8 mouse cellular contexts compared by ENCODE assay signal in the genomic region with DNA sequence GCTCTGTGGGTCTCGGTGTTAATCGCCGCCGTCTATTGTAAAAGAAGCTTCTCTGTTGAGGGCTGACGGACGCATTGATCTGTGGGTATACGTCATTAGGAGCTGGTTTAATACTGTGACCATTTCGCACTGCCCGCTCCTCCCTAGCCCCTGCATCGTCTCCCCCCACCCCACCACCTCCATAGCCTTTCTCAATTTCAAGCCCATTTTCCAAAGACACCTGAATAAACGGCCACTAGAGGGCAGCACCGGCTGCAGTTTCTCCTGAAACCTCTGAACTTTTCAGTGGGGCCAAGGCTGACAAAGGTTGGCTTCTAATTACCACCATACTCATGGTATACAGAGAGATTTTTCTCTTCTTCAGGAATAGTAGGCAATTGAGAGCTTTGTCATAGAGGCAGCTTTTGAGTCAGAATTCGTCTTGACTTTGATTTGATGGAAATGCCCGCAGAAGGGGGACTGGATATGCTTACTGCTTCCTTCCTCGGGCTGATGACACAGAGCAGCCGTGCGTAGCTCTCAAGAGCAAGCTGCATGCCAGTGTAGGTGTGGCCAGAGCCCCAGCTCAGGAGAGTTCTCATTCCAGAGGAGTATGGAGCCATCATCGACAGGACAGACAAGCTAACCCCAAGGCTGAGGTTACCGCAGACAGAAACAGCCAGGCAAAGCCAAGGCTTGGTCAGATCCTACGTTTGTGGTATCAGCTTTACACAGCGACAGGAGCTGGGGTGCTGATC. TPM values are rescaled to one million over a fixed set of nuclear protein-coding genes. Genes with fewer than 3 reads are reported as not detected.
DNase-seq lines count a peak whose midpoint lies in the region; ATAC-seq and TF ChIP-seq lines count a peak whose summit lies in the region.

No protein-coding gene starts in this region.

- TF ChIP-seq EP300 in liver, postnatal 0 days (IDR thresholded peaks at IDR 0.05; ENCODE audit: low read depth): no peak

- H3K27me3 ChIP-seq in forebrain, embryonic 12.5 days: no peaks in the 10 kb centered on the region; the same call in 1 of the 2 replicates
- no peaks in the 10 kb centered on the region for H3K27me3 ChIP-seq in liver, postnatal 0 days (ENCODE audit: insufficient read depth, low read length)
- H3K27me3 ChIP-seq in neural tube, embryonic 14.5 days (ENCODE audit: control insufficient read depth, insufficient read depth, low read length): no peaks in the 10 kb centered on the region
- H3K27me3 ChIP-seq in thymus, adult 2 months (ENCODE audit: control insufficient read depth, insufficient read depth, low read length): no peaks in the 10 kb centered on the region

- ATAC-seq in forebrain, embryonic 12.5 days (ENCODE audit: low FRiP score): peak; percentile 89
- ATAC-seq in liver, postnatal 0 days: peak; percentile 17; the same call in 1 of the 2 replicates
- peak; percentile 95 for ATAC-seq in neural tube, embryonic 14.5 days (ENCODE audit: low read depth)

- H3K4me2 ChIP-seq in forebrain, embryonic 12.5 days: peak overlapping the region; percentile 57
- H3K4me2 ChIP-seq in liver, postnatal 0 days (ENCODE audit: low read depth, low read length): peak overlapping the region; percentile 62
- H3K4me2 ChIP-seq in neural tube, embryonic 14.5 days (ENCODE audit: low read depth, low read length): peak overlapping the region; percentile 49

- H3K9ac ChIP-seq in forebrain, embryonic 12.5 days: peak overlapping the region; percentile 55
- no peak overlapping the region for H3K9ac ChIP-seq in liver, postnatal 0 days (replicated peaks)
- H3K9ac ChIP-seq in neural tube, embryonic 14.5 days (replicated peaks; ENCODE audit: low read depth, low read length): peak overlapping the region; percentile 52

- H3K27ac ChIP-seq in forebrain, embryonic 12.5 days: no peak overlapping the region
- H3K27ac ChIP-seq in liver, postnatal 0 days (ENCODE audit: low read depth): no peak overlapping the region
- peak overlapping the region; percentile 69 for H3K27ac ChIP-seq in neural tube, embryonic 14.5 days (ENCODE audit: low read depth, low read length)
- no peak overlapping the region for H3K27ac ChIP-seq in thymus, adult 2 months (ENCODE audit: control insufficient read depth, insufficient read depth, low read length)

- H3K4me1 ChIP-seq in forebrain, embryonic 12.5 days: no peaks in the 10 kb centered on the region; the same call in 1 of the 2 replicates
- no peaks in the 10 kb centered on the region for H3K4me1 ChIP-seq in liver, postnatal 0 days (ENCODE audit: insufficient read depth)
- no peaks in the 10 kb centered on the region for H3K4me1 ChIP-seq in neural tube, embryonic 14.5 days (ENCODE audit: control insufficient read depth, insufficient read depth, low read length)
- H3K4me1 ChIP-seq in thymus, adult 2 months (replicated peaks; ENCODE audit: control insufficient read depth, insufficient read depth, low read length): peaks cover 7% of the 10 kb centered on the region

- TF ChIP-seq POLR2A in thymus, adult 2 months (IDR thresholded peaks at IDR 0.05; ENCODE audit: control insufficient read depth, extremely low read depth, insufficient read depth, low read length, poor library complexity): no peak

- H3K36me3 ChIP-seq in forebrain, embryonic 12.5 days (replicated peaks): no peaks in the 10 kb centered on the region
- H3K36me3 ChIP-seq in liver, postnatal 0 days (replicated peaks; ENCODE audit: insufficient read depth, low read length): no peaks in the 10 kb centered on the region
- no peaks in the 10 kb centered on the region for H3K36me3 ChIP-seq in neural tube, embryonic 14.5 days (ENCODE audit: control insufficient read depth, insufficient read depth, low read length)
- no peaks in the 10 kb centered on the region for H3K36me3 ChIP-seq in thymus, adult 2 months (ENCODE audit: control insufficient read depth, insufficient read depth, low read length)

- peak; percentile 87 for TF ChIP-seq CTCF in liver, postnatal 0 days (IDR thresholded peaks at IDR 0.05; ENCODE audit: low read depth)
- TF ChIP-seq CTCF in thymus, adult 2 months (IDR thresholded peaks at IDR 0.05; ENCODE audit: borderline replicate concordance, control insufficient read depth, extremely low read depth, insufficient read depth, low read length, poor library complexity): peak; percentile 24; the same call in 1 of the 2 replicates

- H3K4me3 ChIP-seq in forebrain, embryonic 12.5 days (replicated peaks): peak overlapping the region; percentile 38
- peak overlapping the region; percentile 32 for H3K4me3 ChIP-seq in liver, postnatal 0 days (ENCODE audit: low read depth, low read length)
- H3K4me3 ChIP-seq in neural tube, embryonic 14.5 days (ENCODE audit: low read depth, low read length): peak overlapping the region; percentile 24
- H3K4me3 ChIP-seq in thymus, adult 2 months (ENCODE audit: control insufficient read depth, insufficient read depth, low read length): peak overlapping the region; percentile 33

- 29% methylated on average over 21 of the region's 21 CpGs for WGBS in forebrain, embryonic 12.5 days
- WGBS in large intestine, adult 2 months: 15% methylated on average over 21 of the region's 21 CpGs
- WGBS in liver, postnatal 0 days (ENCODE audit: insufficient replicate concordance): 27% methylated on average over 21 of the region's 21 CpGs
- WGBS in neural tube, embryonic 14.5 days: 26% methylated on average over 21 of the region's 21 CpGs
- 31% methylated on average over 21 of the region's 21 CpGs for WGBS in thymus, adult 2 months

- intact Hi-C loops in heart, postnatal 14 days (cut with DNase I): loop anchor here (1.0 to 5.0 kb wide), 3 partner anchors 96 to 236 kb away; no protein-coding TSS in a partner anchor

- DNase-seq in ES-CJ7 (ENCODE audit: low read depth, low spot score): peak; percentile 86
- peak; percentile 55 for DNase-seq in c-Kit-positive CD71-positive TER-119-positive erythroid progenitor cells, embryonic 14.5 days (ENCODE audit: low spot score)
- DNase-seq in heart, postnatal 14 days: peak; percentile 83 to 92
- peak; percentile 51 for DNase-seq in large intestine, adult 2 months (ENCODE audit: low read depth, low spot score)
- peak; percentile 84 for DNase-seq in liver, postnatal 0 days
- DNase-seq in thymus, adult 2 months: peak; percentile 75

- no peaks in the 10 kb centered on the region for H3K9me3 ChIP-seq in forebrain, embryonic 12.5 days
- no peaks in the 10 kb centered on the region for H3K9me3 ChIP-seq in liver, postnatal 0 days (ENCODE audit: low read length)
- no peaks in the 10 kb centered on the region for H3K9me3 ChIP-seq in neural tube, embryonic 14.5 days (ENCODE audit: control insufficient read depth, low read length)

RNA-seq across cellular contexts. Expression of gene Mobp, which starts 42.0 kb away (rescaled TPM):
- 1.3 and 1.7 TPM in 2 replicates for polyA plus RNA-seq in forebrain, embryonic 12.5 days (2016; fragmentation: Nextera tagmentation; extraction: Ambion mirVana)
- total RNA-seq in heart, postnatal 14 days (2021): not detected
- not detected in 2 replicates for polyA plus RNA-seq in large intestine, adult 2 months (2012; rRNA removed)
- not detected in 2 replicates for polyA plus RNA-seq in liver, postnatal 0 days (2015; fragmentation: Nextera tagmentation; extraction: Ambion mirVana)
- polyA plus RNA-seq in neural tube, embryonic 14.5 days (2014; fragmentation: Nextera tagmentation; extraction: Ambion mirVana): 0.16 and 0.52 TPM in 2 replicates
- polyA plus RNA-seq in thymus, adult 2 months (2012; rRNA removed): 0.48 TPM in 1 of 2 replicates, not detected in the other

Comparison
In these comparisons a context has a peak if more than half of its experiments do, and no peak if none do; other contexts are left out.
1. ATAC-seq: peak in every context shown above with its lines; median percentile 95 in neural tube, embryonic 14.5 days; 89 in forebrain, embryonic 12.5 days; 17 in liver, postnatal 0 days.